Mouse (Mus musculus) spleen, adult 2 months (tissue): ENCODE measurements around the gene Opalin. TPM values are rescaled to one million over a fixed set of nuclear protein-coding genes. Genes with fewer than 3 reads are reported as not detected.

Experiments
- DNase-seq, 2 experiments: peaks; one replicate each; pipeline versions ENCODE4 v3.0.0 to v3.0.0-alpha.2; 2012 to 2021; ENCODE audit warnings: low spot score in 2 of 2, low read depth in 1 of 2
- H3K27ac ChIP-seq: fragments of 200-500 bp; 2 replicates; pipeline ENCODE4 v1.5.1; 2012; ENCODE audit warnings: low read length, inconsistent platforms; ENCODE audit not compliant: insufficient read depth
- H3K27me3 ChIP-seq: fragments of 200-500 bp; 2 replicates; pipeline ENCODE4 v1.6.1; 2012; ENCODE audit warnings: mild to moderate bottlenecking, moderate library complexity, low read length, inconsistent platforms; ENCODE audit not compliant: control insufficient read depth, insufficient read depth
- H3K36me3 ChIP-seq: fragments of 200-500 bp; 2 replicates; pipeline ENCODE4 v1.6.1; 2012; ENCODE audit warnings: mild to moderate bottlenecking, low read length, inconsistent platforms; ENCODE audit not compliant: control insufficient read depth, insufficient read depth
- H3K4me1 ChIP-seq: fragments of 200-500 bp; 2 replicates; pipeline ENCODE4 v1.6.1; 2011; ENCODE audit warnings: inconsistent platforms; ENCODE audit not compliant: control insufficient read depth, insufficient read depth, insufficient read length
- H3K4me3 ChIP-seq: fragments of 200-500 bp; 2 replicates; pipeline ENCODE4 v1.5.1; 2011; ENCODE audit warnings: mild to moderate bottlenecking, inconsistent platforms; ENCODE audit not compliant: insufficient read depth, insufficient read length; ENCODE audit errors: extremely low read depth
- CTCF ChIP-seq: fragments of 200-500 bp; IDR thresholded peaks from 2 replicates; pipeline ENCODE4 v1.5.1; 2011; ENCODE audit warnings: mild to moderate bottlenecking, inconsistent platforms; ENCODE audit not compliant: insufficient read depth, insufficient read length, insufficient replicate concordance; ENCODE audit errors: extremely low read depth
- POLR2A ChIP-seq: fragments of 200-500 bp; IDR thresholded peaks from 2 replicates; pipeline ENCODE4 v1.6.1; 2011; ENCODE audit warnings: low read depth, low read length, inconsistent platforms
- WGBS: fragments of 180-500 bp; shearing (Covaris S2); methylation state at CpG from one replicate; pipeline ENCODE4 v1.1.7; 2018; 5-methylcytosine and 5-hydroxymethylcytosine counted together
- polyA plus RNA-seq: library from polyadenylated mRNA; depleted of rRNA; stranded (reverse); fragments of >200 nt; gene quantifications from 2 replicates; pipeline ENCODE4 v1.2.3, GENCODE M21; 2012

The Opalin gene
- polyA plus RNA-seq, 1 experiment: not detected

DNA sequence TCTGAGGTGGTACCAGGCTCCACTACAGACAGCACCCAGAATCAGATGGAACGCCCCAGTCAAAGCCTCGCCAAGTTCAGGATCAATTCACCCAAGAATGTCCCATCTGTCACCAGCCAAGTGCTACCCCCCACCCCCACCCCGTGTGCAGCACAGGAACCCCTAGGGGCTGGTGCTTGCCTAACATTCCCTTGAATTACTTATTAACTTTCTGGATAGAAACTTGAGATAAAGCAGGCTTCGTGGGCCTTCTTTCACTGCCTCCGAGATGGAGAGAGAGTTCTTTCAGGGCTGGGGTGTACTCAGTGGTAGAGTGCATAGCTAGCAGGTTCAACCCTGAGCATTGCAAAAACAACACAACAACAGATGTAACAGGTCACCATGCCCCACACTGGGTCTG is 24.7 kb downstream of the Opalin start:
- WGBS: 80% methylated on average over 5 of the region's 5 CpGs
- H3K27ac ChIP-seq: no peak overlapping the region
- no peaks in the 10 kb centered on the region for H3K27me3 ChIP-seq
- H3K4me3 ChIP-seq: no peak overlapping the region
- TF ChIP-seq CTCF (no peak), POLR2A (no peak)
- no peak for DNase-seq
- H3K4me1 ChIP-seq: no peaks in the 10 kb centered on the region
- H3K36me3 ChIP-seq: no peaks in the 10 kb centered on the region

DNA sequence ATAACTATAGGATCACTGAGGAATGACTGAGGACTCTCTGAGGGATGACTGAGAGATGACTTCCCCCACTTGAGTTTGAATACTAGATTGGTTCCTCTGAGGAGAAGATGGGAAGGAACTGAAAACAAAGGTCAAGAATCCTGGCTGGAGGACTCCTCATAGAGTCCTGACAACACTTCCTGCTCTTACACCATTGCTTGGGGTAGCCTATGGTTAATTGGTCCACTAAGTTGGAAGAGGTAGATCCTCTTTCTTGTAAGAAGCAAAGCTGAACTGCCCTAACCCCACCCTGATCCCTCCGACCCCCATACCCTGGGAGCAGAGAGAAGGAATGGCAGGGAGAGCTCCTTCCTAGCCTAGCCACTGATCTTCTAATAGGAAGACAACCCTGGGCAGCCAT is 25.2 kb downstream of the Opalin start:
- DNase-seq: no peak
- 95% methylated on average over 1 of the region's 1 CpGs for WGBS
- H3K36me3 ChIP-seq: no peaks in the 10 kb centered on the region
- H3K4me1 ChIP-seq: no peaks in the 10 kb centered on the region
- H3K27me3 ChIP-seq: no peaks in the 10 kb centered on the region
- H3K4me3 ChIP-seq: no peak overlapping the region
- H3K27ac ChIP-seq: no peak overlapping the region
- TF ChIP-seq POLR2A: no peak
- no peak for TF ChIP-seq CTCF

DNA sequence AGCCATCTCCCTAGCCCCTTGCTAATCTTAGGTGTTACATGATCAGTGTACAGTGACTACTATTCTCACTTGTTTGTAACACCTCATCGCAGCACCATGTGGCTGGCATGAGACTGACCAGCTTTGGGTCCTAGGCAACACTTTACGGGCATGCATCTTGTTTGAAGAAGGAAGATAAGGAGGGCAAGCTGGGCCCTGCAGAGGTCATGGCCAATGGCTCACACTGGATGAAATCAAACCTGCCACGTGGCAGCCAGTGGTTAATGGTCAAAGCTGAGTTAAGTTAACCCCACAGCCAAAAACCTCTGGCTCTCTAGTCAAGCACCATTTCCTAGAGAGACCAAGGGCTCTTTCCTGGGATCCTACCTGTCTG is 28.7 kb downstream of the Opalin start:
- H3K27me3 ChIP-seq: no peaks in the 10 kb centered on the region
- no peaks in the 10 kb centered on the region for H3K4me1 ChIP-seq
- no peak for DNase-seq
- TF ChIP-seq CTCF: no peak
- TF ChIP-seq POLR2A: no peak
- WGBS: 91% methylated on average over 3 of the region's 3 CpGs
- no peak overlapping the region for H3K27ac ChIP-seq
- H3K4me3 ChIP-seq: no peak overlapping the region
- H3K36me3 ChIP-seq: no peaks in the 10 kb centered on the region

DNA sequence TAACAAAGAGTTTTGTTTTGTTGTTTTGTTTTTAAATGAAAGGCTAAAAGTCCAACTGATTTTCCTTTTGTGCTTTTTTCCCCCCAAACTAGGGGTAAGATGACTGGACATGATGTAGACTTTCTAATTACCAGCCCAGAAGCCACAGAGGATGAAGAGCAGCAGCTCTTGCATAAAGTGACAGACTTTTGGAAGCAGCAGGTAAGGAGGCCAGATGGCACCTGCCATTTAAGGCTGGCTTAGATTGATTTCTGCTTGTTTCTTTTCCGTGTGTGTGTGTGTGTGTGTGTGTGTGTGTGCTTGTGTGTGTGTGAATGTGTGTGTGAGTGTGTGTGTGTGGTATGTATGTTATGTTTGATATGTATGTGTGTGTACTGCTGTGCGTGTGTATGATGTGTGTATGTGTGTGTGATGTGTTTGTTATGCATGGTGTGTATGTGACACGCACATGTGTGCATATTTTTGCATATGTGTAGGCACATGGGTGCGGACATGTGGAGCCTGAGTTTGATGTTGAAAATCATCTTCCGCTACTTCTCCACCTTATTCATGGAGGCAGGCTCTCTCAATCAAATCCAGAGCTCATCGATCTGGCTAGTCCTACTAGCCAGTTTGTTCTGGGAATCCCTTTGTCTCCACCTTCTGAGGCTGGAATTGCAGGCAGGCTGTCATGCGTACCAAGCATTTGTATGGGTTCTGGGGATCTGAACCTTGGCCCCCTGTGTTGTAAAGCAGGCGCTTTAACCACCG is 29.3 kb downstream of the Opalin start:
- no peak for DNase-seq
- TF ChIP-seq CTCF: no peak
- TF ChIP-seq POLR2A: no peak
- Histone ChIP-seq H3K4me1 (no peaks in the 10 kb centered on the region), H3K4me3 (no peak overlapping the region), H3K27me3 (no peaks in the 10 kb centered on the region), H3K36me3 (no peaks in the 10 kb centered on the region), H3K27ac (no peak overlapping the region)
- WGBS: 92% methylated on average over 9 of the region's 9 CpGs

DNA sequence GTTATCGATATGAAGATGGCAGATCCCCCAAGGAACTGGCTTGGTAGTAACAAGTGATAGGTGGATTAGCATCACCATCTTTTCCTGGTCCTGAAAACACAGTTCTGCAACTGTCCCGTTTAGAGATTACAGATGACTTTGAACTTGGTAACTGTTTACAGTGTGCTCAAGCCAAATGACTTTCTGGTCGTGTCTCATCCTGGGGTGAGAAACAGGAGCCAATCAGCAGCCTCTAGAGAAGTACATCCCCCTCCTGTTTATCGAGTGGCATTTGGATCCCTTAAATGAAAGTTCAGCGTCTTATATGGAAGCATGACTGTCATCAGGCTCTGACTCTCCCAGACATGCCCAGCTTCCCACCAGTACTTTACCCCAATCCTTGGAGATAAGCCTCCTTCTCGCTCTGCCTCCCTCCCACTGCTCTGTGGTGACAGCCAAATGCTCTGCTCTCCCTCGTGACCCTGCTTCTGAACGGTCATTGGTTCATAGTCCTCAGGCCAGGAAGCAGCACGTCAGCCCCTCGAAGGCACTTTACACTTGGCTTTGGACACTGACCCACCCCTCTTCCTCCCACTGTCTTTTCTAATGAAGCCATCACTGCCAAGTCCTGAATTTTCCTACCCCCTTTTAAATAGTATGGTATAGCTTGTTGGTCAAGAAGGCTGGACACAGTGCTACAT is 31.7 kb downstream of the Opalin start:
- Histone ChIP-seq H3K4me3 (no peak overlapping the region), H3K4me1 (no peaks in the 10 kb centered on the region), H3K27ac (no peak overlapping the region), H3K27me3 (no peaks in the 10 kb centered on the region), H3K36me3 (no peaks in the 10 kb centered on the region)
- WGBS: 80% methylated on average over 10 of the region's 10 CpGs
- no peak for DNase-seq
- no peak for TF ChIP-seq POLR2A
- TF ChIP-seq CTCF: no peak

DNA sequence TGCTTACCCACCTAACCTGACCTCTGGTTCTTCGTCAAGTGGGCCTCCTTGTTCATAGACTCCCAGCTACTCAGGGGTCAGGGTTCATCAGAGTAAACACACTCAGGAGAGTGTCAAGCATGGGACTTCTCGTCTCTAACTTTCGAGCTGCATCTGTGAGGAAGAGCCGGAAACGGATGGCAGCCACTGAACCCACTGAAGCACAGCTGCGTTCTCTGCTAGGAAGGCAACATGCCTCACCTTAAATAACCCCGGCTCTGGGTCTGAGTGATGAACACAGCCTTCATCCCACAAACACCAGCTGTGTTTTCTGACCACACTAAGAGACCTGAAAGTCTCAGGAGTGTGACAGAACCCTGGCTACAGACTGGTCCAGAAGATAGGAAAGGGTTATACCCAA is 37.8 kb downstream of the Opalin start:
- TF ChIP-seq CTCF (no peak), POLR2A (no peak)
- peaks cover 4% of the 10 kb centered on the region; the same call in 1 of the 2 replicates for H3K4me1 ChIP-seq
- H3K27ac ChIP-seq: 0 out of 2 replicates have a peak overlapping the region, but pooled peaks have one; percentile 17
- H3K4me3 ChIP-seq: no peak overlapping the region
- DNase-seq: peak; percentile 18 to 43
- 5% methylated on average over 7 of the region's 7 CpGs for WGBS
- no peaks in the 10 kb centered on the region for H3K27me3 ChIP-seq
- H3K36me3 ChIP-seq: no peaks in the 10 kb centered on the region
